Mouse (Mus musculus) olfactory bulb, adult 2 months (tissue): Measurements from ENCODE around the gene Mapk10.

Experiments
- CTCF ChIP-seq: fragments of 200-500 bp; IDR thresholded peaks from 2 replicates; pipeline ENCODE4 v1.5.1; 2012; ENCODE audit warnings: low read depth, mild to moderate bottlenecking, low read length, moderate library complexity; ENCODE audit not compliant: insufficient read depth
- POLR2A ChIP-seq: fragments of 200-500 bp; IDR thresholded peaks from 2 replicates; pipeline ENCODE4 v1.6.1; 2012; ENCODE audit warnings: mild to moderate bottlenecking, low read depth, low read length, moderate library complexity; ENCODE audit not compliant: insufficient read depth

GRCm38 (mm10) chr5:102859749-102860148, 351.4 kb downstream of the Mapk10 start:
- TF ChIP-seq POLR2A (no peak), CTCF (no peak)
